Mouse (Mus musculus): ENCODE results near the gene Gm21874. TPM values are rescaled to one million over a fixed set of nuclear protein-coding genes. Genes with fewer than 3 reads are reported as not detected.
"Not testable (repeated sequence)": the region's sequence is repeated elsewhere in the genome, so short reads cannot be mapped to it uniquely, and the experiment has no call there.

Gene Gm21874
- not detected in 2 replicates for polyA plus RNA-seq (2014; fragmentation: Nextera tagmentation; extraction: Ambion mirVana)

DNA sequence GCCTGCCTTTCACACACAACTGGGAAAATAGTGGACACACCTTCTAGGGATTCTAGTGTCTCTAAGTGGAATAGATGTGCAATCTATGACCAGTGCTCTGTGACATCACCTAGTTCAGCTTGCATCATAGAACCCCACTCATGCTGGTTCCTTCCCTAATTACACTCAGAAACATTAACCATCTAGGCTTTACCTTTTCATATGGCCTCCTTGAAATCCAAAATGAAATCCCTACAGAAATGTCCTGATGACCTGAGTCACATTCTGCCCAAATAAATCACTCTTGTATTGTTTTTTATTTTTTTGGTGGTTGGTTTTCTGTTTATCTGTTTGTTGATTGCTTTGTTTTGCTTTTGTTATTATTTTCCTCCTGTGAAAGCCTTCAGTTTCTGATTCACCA, at the start of gene Gm21874:
Gm21874 (minus strand) TSS at position 101 of the 400 bp plus-strand sequence.
- H3K36me3 ChIP-seq (ENCODE audit: insufficient read depth); ATAC-seq (ENCODE audit: insufficient read depth); H3K4me2 ChIP-seq; H3K9ac ChIP-seq; H3K27ac ChIP-seq (ENCODE audit: low read depth); H3K4me3 ChIP-seq (ENCODE audit: low read depth, low read length); H3K27me3 ChIP-seq (ENCODE audit: insufficient read depth, low read length); H3K9me3 ChIP-seq (ENCODE audit: low read depth, low read length); DNase-seq; H3K4me1 ChIP-seq (ENCODE audit: insufficient read depth): not testable (repeated sequence)

Other genes with a start within 250 kb of the Gm21874 start
- gene Gm21721, start 214.0 kb downstream of the Gm21874 start, polyA plus RNA-seq (2014; fragmentation: Nextera tagmentation; extraction: Ambion mirVana): not detected in 2 replicates
- gene Gm21812, start 69.0 kb downstream of the Gm21874 start, polyA plus RNA-seq (2014; fragmentation: Nextera tagmentation; extraction: Ambion mirVana): not detected in 2 replicates

Measured in lung, embryonic 14.5 days (tissue).